Mouse (Mus musculus) heart, adult 11 months (tissue): Measurements from ENCODE around the gene Fam151a.
"Not testable (repeated sequence)": the region's sequence is repeated elsewhere in the genome, so short reads cannot be mapped to it uniquely, and the experiment has no call there.

Experiments used
- DNase-seq: peaks from one replicate; pipeline ENCODE4 v3.0.0; 2022

Fam151a gene

DNA sequence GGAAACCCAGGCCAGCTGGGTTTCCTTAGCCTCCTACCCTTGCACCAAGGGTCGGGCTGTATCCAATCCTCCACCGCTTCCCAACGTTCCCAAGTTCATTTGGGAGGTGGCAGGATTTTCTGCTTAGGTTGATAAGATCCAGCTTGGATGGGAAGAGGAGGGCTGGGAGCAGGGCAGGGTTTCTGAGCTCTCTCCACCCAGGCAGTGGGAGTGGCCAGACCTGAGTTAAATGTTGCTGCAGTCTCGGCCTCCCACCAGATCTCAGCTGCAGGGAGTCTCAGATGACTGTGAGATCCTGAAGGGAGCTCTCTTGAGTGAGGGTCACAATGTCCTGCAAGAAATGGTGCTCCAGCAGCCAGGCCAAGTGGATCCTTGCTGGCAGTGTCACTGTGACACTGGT, at the start of gene Fam151a:
Gene Fam151a (plus strand): TSS at position 254 of the 400 bp plus-strand sequence.
- no peak for DNase-seq

DNA sequence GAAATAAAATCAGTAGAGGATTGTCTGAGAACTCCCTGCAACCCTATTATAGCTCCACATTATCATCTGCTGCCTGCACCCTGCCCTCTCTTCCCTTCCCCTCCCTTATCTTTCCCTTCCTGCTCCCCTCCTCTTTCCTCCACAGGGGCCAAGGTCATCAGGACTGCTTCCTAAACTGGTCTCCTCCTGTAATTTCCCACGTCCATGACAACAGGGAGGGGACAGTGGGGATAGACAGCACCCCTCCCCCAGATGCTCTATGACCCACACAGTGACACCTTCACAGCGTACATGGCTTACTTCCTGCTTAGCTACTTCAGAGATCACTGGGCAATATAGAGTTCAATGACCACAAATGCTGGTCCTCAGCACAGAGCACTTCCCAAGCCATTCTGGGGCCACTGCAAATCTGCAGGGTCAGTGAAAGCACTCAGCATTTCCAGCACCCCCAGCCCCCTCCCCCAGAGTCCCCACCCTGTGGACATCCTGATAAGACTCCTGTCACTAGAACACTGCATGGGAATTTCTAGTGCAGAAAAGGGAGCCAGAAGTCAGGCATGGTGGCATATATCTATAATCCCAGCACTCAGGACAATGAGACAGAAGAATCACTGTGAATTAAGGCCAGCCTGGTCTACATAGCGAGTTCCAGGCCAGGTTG, 44.9 kb upstream of the Fam151a start:
- peak; percentile 89 for DNase-seq

DNA sequence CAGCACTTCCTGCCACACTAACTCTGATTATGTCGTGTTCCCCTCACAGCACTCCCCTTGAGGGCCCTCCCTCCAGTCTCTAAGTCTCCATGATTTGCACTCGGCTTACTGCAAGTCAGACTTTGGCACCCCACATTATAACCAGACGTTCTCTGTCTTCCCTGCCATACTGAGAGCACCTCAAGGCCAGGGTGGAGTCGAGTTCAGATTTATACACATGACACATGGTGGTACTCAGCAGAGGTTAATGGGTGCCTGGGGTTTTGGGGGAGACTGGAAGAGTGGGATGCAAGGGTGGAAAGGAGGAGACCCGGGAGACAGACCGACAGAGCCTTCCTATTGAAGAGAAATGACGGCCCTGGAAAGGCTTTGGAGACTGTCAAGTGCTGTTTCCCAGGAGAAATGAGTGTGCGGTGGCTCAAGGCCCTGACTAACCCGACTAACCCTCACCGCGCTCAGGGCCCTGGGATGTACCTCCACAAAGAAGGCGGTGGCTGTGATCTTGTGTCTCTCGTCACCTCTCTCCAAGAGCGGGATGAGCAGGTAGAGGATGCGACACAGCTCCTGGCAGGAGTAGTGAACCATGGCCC, 39.8 kb upstream of the Fam151a start:
- DNase-seq: peak; percentile 86

DNA sequence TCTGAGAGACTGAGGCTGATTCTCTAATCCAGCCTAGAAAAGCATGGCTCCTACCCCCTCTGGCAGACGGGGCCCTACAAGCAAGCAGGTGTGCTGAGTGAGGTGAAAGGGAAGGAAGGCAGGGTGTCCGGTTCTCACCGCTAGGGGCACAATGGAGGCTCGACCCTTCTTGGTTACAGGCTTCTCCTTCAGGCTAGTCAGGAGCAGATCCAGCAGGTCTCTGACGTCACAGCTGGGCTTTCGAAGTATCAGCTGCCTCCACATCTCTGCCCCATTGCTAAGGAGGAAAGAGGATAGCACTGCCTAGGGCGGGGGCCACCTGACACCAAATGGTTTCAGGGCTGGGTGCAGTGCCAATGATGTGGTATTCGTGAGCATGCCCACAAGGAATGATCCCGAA, 33.7 kb upstream of the Fam151a start:
- no peak for DNase-seq

DNA sequence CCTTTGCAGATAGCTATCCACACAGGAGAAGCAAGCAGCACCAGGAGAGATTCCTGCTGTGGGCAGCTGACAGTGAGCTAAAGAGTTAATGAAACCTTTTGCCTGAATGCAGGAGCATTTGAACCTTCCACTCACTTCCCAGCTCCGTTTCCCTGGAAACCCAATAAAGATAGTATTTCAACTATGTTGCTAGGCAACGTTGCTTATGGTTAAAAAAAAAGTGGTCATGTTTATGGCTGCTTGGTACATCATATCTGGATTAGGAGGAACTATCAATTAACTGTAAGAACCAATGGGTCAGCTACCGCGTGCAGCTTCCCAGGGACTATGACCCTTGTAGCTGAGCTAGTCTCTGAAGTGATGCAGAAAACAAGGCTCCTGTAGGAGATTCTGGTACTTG, 32.9 kb upstream of the Fam151a start:
- no peak for DNase-seq

DNA sequence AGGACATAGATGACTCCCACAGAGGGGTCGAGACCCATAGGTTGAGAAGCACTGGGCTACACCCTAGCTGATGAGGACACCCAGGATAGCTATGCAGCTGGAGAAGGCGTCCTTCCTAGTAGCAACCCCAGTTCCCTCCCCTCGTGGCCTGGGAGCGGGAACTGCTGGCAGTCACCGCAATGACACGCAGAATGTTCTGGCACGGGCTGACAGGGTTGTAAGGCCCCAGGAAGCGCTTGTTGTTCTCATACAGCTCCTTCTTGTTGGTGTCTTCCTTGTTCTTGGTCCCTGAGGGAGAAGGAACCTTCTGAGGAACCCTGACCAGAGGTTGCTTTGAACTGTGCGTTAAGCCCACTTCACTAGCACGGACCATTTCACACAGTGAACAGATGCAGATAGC, 29.7 kb upstream of the Fam151a start:
- no peak for DNase-seq

DNA sequence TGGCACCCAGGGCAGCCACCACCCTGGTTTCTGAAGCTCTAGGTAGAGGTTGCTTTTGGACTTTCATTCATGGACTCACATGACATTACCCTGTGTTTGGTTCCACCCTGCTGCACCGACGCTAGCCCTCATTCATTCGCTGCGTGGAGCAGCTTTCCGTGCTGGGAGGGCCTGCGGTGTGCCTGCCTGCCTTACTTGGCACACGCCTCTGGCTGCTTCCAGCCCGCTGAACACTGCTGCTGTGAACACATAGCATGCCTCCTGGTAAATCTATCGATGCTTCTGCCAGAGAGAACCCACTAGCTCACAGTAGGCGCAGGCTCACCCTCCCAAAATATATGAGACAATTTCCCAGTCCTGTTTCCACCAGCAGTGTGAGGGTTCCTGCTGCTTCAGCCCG, 29.3 kb upstream of the Fam151a start:
- DNase-seq: no peak

DNA sequence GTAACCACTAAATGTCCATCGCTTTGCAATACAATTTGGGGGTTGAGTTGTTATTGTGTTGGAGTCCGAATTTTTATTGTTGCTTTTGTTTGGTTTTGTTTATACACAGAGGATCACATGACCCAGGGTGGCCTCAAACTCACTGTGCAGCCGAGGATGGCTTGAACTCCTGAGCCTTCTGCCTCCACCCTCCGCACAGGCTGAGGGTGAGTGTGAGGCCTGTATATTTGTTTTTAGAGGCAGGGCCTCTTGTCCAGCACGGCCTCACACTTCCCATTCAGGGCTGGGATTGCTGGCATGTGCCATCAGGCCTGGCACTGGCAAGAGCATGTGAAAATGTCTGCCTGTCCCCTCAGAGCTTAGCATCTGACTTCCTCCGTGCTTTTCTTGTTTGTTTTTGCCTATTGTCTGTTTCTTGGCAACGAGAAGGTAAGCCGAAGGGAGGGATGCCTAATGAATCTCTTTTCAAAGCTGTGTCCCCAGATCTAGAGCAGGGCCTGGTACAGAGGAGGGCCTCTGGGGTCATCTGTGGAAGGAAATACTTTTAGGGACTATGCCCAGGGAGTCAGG, 28.5 kb upstream of the Fam151a start:
- DNase-seq: no peak

DNA sequence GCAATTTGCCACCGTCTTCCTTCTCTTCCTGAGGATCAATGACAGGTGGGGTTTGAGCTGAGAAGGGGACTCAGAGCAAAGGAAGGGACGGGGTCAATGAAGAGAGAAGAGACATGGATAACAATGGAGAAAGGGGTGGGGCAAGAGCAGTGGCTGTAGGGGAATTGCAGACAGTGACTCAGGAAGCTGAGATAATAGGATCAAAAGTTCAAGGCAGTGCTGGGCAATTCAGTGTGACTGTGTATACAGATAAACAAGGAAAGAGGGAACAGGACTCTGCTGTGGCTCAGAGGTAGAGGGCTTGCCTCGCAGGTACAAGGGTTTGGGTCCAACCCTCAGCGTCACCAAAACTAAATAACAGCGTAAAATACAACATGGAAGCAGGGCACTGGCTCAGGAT, 25.7 kb upstream of the Fam151a start:
- DNase-seq: no peak

DNA sequence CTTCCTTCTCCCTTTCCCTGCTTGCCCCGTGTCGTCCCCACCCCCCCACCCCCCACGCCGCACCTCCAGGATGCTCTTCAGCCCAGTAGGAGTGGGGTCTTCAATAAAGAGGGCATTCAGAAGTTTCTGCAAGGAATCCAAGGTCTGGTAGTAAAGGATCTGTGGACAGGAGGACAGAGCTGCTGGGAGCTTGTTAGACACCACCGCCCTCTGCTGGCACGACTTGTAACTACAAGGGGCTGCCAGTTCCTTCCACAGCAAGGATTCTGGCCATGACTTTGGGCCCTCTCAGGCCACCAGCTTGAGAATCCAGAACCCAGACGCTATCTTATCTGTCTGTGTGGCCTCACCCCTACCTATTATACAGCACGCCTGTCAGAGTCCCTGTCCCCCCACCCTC, 25.3 kb upstream of the Fam151a start:
- DNase-seq: peak; percentile 94

DNA sequence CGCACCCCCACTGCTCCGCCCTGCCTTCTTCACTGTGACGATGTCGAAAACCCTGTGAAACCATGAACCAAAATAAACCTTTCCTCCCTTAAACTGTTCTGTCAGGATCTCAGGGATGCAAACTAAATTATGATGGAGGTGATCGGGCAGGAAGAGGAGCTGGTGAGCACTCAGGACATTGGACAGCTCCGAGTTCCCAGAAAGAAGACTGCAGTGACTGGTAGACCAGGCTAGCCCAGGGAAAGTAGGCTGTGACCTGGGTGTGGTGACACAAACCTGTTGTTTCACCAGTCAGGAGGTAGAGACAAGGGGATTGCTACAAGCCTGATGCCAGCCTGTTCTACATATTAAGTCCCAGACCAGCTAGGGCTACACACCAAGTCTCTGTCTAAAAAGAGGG, 20.1 kb upstream of the Fam151a start:
- DNase-seq: no peak

DNA sequence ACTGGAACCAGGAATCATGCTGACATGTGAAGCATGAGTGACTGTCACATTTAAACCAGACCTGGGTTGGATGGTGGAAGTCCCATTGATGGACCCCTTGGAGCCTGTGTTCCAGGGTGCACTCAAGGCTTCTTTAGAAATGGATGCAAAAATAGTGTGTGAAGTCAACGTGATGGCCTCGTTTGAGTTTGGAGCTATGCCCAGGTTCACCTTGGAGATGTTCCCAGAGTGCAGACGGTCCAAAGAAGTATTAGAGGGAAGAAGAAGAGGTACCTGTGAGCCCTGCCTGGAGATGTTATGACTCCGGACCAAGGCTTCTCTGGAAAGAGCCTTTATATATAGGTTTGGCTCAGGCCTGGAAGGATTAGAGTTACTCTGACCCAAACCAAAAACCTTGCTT, 13.1 kb upstream of the Fam151a start:
- DNase-seq: no peak

DNA sequence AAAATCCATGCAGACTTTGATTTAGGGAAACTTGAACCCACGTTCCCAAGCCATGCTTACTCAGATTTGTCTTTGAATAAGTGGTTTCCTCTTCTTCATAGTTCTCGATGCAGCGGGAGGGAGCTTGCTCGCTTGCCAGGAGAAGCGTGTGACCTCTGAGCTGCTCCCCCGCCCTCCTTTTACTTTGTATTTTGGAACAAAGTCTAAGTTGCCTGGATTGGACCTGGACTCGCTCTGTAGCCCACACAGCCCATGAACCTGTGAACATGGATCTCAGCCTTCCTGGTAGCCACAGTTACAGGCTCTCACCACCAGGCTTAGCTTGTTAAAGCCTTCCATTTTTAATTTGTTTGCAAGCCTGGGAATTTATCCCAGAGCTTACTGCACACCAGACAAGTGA, 2.9 kb upstream of the Fam151a start, which contains the start of gene Mroh7:
Gene Mroh7 (minus strand): TSS at position 112 of the 400 bp plus-strand sequence.
- DNase-seq: no peak

DNA sequence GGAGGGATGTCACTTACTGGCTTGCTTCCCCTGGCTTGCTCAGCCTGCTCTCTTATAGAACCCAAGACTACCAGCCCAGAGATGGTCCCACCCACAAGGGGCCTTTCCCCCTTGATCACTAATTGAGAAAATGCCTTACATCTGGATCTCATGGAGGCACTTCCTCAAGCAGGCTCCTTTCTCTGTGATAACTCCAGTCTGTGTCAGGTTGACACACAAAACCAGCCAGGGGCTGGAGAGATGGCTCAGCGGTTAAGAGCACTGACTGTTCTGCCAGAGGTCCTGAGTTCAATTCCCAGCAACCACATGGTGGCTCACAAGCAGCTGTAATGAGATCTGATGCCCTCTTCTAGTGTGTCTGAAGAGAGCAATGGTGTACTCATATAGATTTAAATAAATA, 3.2 kb downstream of the Fam151a start:
- not testable (repeated sequence) for DNase-seq

DNA sequence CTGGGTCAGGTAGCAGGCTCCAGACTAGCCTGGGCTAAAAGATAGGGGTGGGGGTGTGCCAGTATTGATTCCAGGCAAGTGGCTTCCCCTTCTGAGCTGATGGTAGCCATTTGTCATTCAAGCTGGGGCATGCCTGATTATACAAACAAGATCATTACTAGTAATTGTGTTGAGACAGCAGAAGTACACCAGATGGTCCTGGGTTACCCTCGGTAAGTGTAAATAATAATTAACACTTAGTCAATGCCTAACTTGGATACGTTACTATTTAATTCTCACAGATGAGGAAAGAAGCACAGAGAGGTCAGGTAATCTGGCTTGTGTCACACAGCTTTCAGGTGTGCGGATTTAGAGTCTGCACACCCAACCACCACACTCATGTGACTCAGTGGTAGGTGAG, 4.2 kb downstream of the Fam151a start:
- no peak for DNase-seq

DNA sequence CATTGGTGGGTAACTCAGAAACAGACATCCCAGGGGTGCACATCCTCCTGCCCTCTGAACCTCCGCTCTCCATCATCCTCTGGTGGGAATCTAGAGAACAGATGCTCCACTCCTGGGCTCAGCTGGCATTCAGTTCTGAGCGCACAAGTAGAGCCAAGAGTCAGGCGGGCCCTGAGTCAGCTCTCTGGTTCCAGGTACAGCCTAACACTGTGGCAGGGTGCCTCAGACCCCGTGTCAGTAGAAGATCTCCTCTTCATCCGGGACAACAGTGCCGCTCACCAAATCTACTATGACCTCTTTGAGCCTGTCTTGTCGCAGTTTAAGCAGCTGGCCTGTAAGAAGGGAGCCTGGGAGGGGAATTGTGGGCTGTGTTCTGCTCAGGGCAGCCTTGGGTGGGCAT, 12.2 kb downstream of the Fam151a start:
- DNase-seq: peak; percentile 92

DNA sequence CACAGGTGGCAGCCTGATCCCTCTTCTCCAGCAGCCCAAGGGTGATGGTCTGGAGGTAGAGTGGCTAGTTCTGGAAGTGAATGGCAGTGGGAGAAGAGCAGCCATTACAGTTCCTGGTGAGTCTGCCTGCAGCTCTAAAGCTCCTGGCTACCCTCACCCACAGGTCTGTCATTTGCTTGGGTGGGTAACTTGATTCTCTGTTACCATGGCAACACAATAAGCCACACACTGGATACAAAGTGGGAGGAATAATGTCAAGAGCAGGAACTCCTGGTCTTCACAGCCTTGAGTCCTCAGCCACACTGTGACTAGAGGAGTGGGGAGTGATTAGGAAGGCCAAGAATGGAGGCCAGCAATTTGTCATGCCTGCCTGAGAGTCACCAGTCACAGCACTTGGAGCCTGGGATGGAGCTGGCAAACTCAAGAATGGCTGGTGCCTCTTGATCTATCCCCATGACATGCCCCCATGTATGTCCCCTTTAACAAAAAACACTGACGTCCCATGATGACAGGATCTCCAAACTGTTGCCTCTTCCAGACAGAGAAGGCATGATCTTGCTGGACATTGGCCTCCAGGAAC, 13.4 kb downstream of the Fam151a start:
- no peak for DNase-seq

DNA sequence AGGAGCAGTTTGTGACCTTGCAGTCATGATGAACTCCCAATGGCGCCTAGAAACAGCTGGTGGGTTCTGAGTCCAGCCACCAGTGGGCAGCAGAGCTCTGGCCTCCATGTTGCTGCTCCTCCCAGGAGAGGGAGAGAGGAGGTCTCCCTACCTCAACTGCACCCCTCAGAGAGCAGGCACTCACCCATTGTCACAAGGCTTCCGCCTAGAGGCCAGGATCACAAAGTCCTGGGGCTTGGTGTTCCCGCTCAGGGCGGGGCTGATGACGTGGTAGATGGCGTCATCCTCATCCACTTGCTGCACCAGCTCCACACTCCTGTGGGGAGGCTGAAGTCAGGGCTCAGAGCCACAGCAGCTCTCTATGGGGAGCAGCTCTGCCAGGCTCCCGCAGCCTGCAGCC, 16.0 kb downstream of the Fam151a start:
- DNase-seq: peak; percentile 96

DNA sequence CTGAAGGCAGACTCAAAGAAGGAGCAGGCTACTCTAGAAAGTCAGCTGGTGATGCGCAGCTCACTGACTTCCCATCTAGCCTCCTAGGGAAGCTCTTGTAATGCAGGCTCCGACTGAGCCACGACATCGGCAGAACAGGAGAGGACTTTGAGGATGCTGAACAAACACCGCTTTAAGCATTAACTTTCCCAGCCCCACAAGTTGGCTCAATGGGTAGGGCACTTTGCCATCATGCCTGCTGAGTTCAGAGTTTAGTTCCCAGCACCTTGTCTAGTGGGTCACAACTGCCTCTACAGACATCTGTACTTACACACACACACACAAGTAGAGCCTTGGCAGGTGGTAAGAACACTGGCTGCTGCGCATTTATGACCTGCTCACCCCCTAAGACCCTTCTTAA, 18.0 kb downstream of the Fam151a start:
- DNase-seq: no peak

DNA sequence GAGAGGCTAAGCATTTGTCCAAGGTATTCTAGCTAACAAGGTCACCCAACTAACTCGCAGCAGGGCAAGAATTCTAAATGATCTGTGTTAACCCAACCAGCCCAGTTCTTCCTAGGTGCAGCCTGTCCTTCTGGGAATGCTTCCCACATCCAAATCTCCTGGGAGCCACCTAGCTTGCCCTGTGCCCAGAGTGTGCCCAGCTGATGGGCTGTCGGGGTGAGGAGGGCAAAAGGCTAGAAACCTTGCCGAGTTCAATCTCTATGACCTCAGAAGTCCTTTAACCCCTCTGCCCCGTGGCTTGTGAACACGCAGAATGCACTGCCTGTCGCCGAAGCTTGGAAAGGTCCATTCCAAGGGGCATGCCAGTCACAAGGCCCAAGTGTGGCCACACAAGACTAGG, 30.5 kb downstream of the Fam151a start:
- DNase-seq: no peak

DNA sequence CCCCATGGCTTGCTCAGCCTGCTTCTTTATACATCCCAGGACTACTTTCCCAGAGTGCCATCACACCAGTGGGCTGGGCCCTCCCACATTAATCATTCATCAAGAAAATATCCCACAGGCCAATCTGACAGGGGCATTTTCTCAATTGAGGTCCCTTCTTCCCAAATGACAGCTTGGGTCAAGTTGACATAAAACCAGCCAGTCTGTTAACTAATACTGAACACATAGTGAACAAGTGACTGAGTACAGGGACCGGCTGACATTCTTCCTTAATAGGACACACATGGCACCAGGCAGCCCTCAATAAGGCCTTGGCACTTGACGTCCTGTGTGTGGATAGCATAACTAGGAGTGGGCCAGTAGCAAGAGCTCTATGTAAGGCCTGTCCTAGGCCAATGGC, 35.6 kb downstream of the Fam151a start:
- DNase-seq: no peak

DNA sequence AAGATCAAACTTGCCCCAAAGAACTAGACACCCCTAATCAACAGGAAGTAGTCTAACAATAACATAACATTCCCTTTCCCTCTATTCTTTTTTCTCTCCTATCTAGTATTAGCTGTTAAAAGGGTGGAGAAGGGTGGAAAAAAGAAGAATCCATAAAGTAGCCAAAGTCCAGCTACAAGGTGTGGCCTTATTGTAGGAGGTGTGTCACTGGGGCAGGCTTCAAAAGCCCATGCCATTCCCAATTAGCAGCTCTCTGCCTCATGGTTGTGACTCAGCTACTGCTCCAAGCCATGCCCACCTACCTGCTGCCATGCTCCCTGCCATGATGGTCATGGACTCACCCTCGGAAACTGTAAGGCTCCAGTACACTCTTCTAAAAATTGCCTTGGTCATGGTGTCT, 38.9 kb downstream of the Fam151a start:
- no peak for DNase-seq

DNA sequence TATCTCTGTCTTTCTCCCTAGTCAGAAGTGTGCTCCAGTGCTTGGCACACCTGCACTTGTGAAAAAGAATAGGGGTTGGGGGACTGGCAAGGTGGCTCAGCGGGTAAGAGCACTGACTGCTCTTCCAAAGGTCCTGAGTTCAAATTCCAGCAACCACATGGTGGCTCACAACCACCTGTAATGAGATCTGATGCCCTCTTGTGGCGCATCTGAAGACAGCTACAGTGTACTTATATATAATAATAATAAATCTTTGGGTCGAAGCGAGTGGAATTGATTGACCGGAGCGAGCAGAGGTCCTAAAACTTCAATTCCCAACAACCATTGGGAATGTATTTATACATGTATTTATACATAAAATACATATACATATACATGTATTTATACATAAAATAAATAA, 42.1 kb downstream of the Fam151a start:
- not testable (repeated sequence) for DNase-seq

DNA sequence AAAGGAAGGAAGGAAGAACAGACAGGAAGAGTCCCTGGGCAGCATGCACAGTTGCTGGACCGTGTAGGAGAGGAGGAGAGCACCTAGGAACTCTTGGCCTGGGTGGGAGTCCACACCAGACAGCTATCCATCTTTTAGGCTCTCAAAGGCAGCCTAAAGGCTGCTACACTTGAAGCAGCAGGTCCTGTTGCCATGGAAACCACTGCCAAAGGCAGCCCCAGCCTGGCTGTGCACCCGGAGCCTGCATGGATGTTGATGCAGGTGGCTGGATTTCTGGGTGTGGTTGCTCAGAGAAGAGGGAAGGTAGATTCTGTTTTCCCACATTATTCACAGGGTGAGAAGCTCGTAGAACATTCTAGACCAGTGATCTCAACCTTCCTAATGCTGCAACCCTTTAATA, 43.3 kb downstream of the Fam151a start:
- DNase-seq: no peak
